Mouse (Mus musculus) megakaryocyte, embryonic 14.5 days (primary cell): ENCODE results near the gene Snapc2.

Experiments used
- FLI1 ChIP-seq: IDR thresholded peaks from 2 replicates; pipeline ENCODE4 v1.6.1; 2012; ENCODE audit warnings: low read length, inconsistent platforms, mixed read lengths
- GATA1 ChIP-seq: IDR thresholded peaks from 3 replicates; pipeline ENCODE4 v1.6.1; 2012; ENCODE audit warnings: mixed read lengths, low read length, inconsistent platforms, borderline replicate concordance

GRCm38 (mm10) chr8:4229784-4230183 is 23.1 kb upstream of the Snapc2 start:
- no peak for TF ChIP-seq GATA1
- no peak for TF ChIP-seq FLI1
